Mouse (Mus musculus) limb, embryonic 11.5 days (tissue): Measurements from ENCODE around the gene Supt3. TPM values are rescaled to one million over a fixed set of nuclear protein-coding genes. Genes with fewer than 3 reads are reported as not detected.

Experiments used
- ATAC-seq: fragments of 200-750 bp; cut with Nextera tagmentation; 2 replicates; pipeline ENCODE4 v1.8.0; 2017; ENCODE audit warnings: low read depth; ENCODE audit not compliant: insufficient number of reproducible peaks, low FRiP score, low TSS enrichment
- DNase-seq: peaks from one replicate; pipeline ENCODE4 v3.0.0-alpha.2; 2015; ENCODE audit warnings: low spot score
- H3K27ac ChIP-seq: fragments of 300-500 bp; sonication (generic); replicated peaks from 2 replicates; pipeline ENCODE4 v1.5.1; 2014; ENCODE audit warnings: low read depth, mild to moderate bottlenecking, low read length
- H3K27me3 ChIP-seq: fragments of 300-500 bp; sonication (generic); 2 replicates; pipeline ENCODE4 v1.6.1; 2014; ENCODE audit warnings: mild to moderate bottlenecking, low read length, mixed read lengths; ENCODE audit not compliant: control insufficient read depth, insufficient read depth
- H3K36me3 ChIP-seq: fragments of 300-500 bp; sonication (generic); 2 replicates; pipeline ENCODE4 v1.6.1; 2014; ENCODE audit warnings: mild to moderate bottlenecking, low read length, moderate library complexity, mixed read lengths; ENCODE audit not compliant: control insufficient read depth, insufficient read depth
- H3K4me1 ChIP-seq: fragments of 300-500 bp; sonication (generic); 2 replicates; pipeline ENCODE4 v1.6.1; 2014; ENCODE audit warnings: low read length, mixed read lengths; ENCODE audit not compliant: control insufficient read depth, insufficient read depth
- H3K4me2 ChIP-seq: fragments of 300-500 bp; sonication (generic); 2 replicates; pipeline ENCODE4 v1.6.1; 2014; ENCODE audit warnings: low read depth, mild to moderate bottlenecking, moderate library complexity; ENCODE audit not compliant: severe bottlenecking
- H3K4me3 ChIP-seq: fragments of 300-500 bp; sonication (generic); 2 replicates; pipeline ENCODE4 v1.5.1; 2014; ENCODE audit warnings: low read depth, low read length
- H3K9ac ChIP-seq: fragments of 300-500 bp; sonication (generic); 2 replicates; pipeline ENCODE4 v1.6.1; 2014; ENCODE audit warnings: mild to moderate bottlenecking, low read length
- H3K9me3 ChIP-seq: fragments of 300-500 bp; sonication (generic); 2 replicates; pipeline ENCODE4 v1.6.1; 2016; ENCODE audit warnings: low read length; ENCODE audit not compliant: control insufficient read depth
- WGBS: fragments of 180-500 bp; shearing (Covaris S2); extraction: QIAGEN DNeasy Blood & Tissue Kit; methylation state at CpG from one replicate; pipeline ENCODE4 v1.1.7; 2014; 5-methylcytosine and 5-hydroxymethylcytosine counted together
- polyA plus RNA-seq: library from polyadenylated mRNA; unstranded; fragments of >200 nt; fragmentation: Nextera tagmentation; extraction: Ambion mirVana; gene quantifications from 2 replicates; pipeline ENCODE4 v1.2.1, GENCODE M21; 2014

The Supt3 gene
- polyA plus RNA-seq, 1 experiment from 2014 or later: 27.0 TPM

GRCm38 (mm10) chr17:44948321-44948720, 171.4 kb downstream of the Supt3 start:
- Histone ChIP-seq H3K9ac (no peak overlapping the region), H3K4me2 (no peak overlapping the region), H3K27ac (no peak overlapping the region), H3K9me3 (no peaks in the 10 kb centered on the region), H3K4me3 (no peak overlapping the region), H3K27me3 (no peaks in the 10 kb centered on the region), H3K36me3 (no peaks in the 10 kb centered on the region), H3K4me1 (no peaks in the 10 kb centered on the region)
- ATAC-seq: no peak
- no peak for DNase-seq
- 95% methylated on average over 3 of the region's 3 CpGs for WGBS

GRCm38 (mm10) chr17:44956671-44957070, 179.7 kb downstream of the Supt3 start:
- peaks cover 4% of the 10 kb centered on the region; the same call in 1 of the 2 replicates for H3K4me1 ChIP-seq
- H3K4me2 ChIP-seq: no peak overlapping the region
- DNase-seq (no peak), ATAC-seq (no peak)
- H3K9ac ChIP-seq: no peak overlapping the region
- H3K9me3 ChIP-seq: no peaks in the 10 kb centered on the region
- H3K4me3 ChIP-seq: no peak overlapping the region
- H3K27me3 ChIP-seq: no peaks in the 10 kb centered on the region
- no peak overlapping the region; the same call in 1 of the 2 replicates for H3K27ac ChIP-seq
- 68% methylated on average over 2 of the region's 2 CpGs for WGBS
- H3K36me3 ChIP-seq: no peaks in the 10 kb centered on the region

GRCm38 (mm10) chr17:44963051-44963798, 186.3 kb downstream of the Supt3 start:
- no peak for ATAC-seq
- no peak overlapping the region for H3K4me3 ChIP-seq
- no peaks in the 10 kb centered on the region for H3K4me1 ChIP-seq
- 87% methylated on average over 6 of the region's 6 CpGs for WGBS
- H3K36me3 ChIP-seq: no peaks in the 10 kb centered on the region
- no peak overlapping the region for H3K27ac ChIP-seq
- H3K4me2 ChIP-seq: no peak overlapping the region
- H3K9ac ChIP-seq: no peak overlapping the region
- DNase-seq: no peak
- H3K9me3 ChIP-seq: no peaks in the 10 kb centered on the region
- H3K27me3 ChIP-seq: no peaks in the 10 kb centered on the region

GRCm38 (mm10) chr17:44967186-44967585, 190.2 kb downstream of the Supt3 start:
- DNase-seq: no peak
- no peak overlapping the region for H3K4me2 ChIP-seq
- WGBS: 78% methylated on average over 1 of the region's 1 CpGs
- no peak overlapping the region for H3K4me3 ChIP-seq
- H3K4me1 ChIP-seq: no peaks in the 10 kb centered on the region
- no peaks in the 10 kb centered on the region for H3K36me3 ChIP-seq
- no peak overlapping the region for H3K9ac ChIP-seq
- H3K27me3 ChIP-seq: no peaks in the 10 kb centered on the region
- no peaks in the 10 kb centered on the region for H3K9me3 ChIP-seq
- no peak for ATAC-seq
- no peak overlapping the region for H3K27ac ChIP-seq

- Histone ChIP-seq H3K4me2 (no peak overlapping the region), H3K27ac (no peak overlapping the region), H3K4me1 (no peaks in the 10 kb centered on the region), H3K27me3 (no peaks in the 10 kb centered on the region), H3K9ac (no peak overlapping the region), H3K36me3 (no peaks in the 10 kb centered on the region), H3K4me3 (no peak overlapping the region), H3K9me3 (no peaks in the 10 kb centered on the region)
- ATAC-seq (no peak), DNase-seq (no peak)
- 94% methylated on average over 3 of the region's 3 CpGs for WGBS
Measured at GRCm38 (mm10) chr17:44970255-44970654, 193.3 kb downstream of the Supt3 start.

GRCm38 (mm10) chr17:44973489-44973888, 196.5 kb downstream of the Supt3 start:
- peak; percentile 31 for DNase-seq
- no peaks in the 10 kb centered on the region for H3K4me1 ChIP-seq
- no peak overlapping the region for H3K27ac ChIP-seq
- no peak overlapping the region for H3K4me2 ChIP-seq
- H3K9me3 ChIP-seq: no peaks in the 10 kb centered on the region
- no peak overlapping the region for H3K9ac ChIP-seq
- WGBS: 47% methylated on average over 4 of the region's 4 CpGs
- no peaks in the 10 kb centered on the region for H3K27me3 ChIP-seq
- ATAC-seq: no peak
- H3K36me3 ChIP-seq: no peaks in the 10 kb centered on the region
- no peak overlapping the region for H3K4me3 ChIP-seq

GRCm38 (mm10) chr17:44977690-44978089, 200.7 kb downstream of the Supt3 start:
- WGBS: 96% methylated on average over 2 of the region's 2 CpGs
- no peak overlapping the region for H3K4me3 ChIP-seq
- DNase-seq: no peak
- no peak overlapping the region for H3K27ac ChIP-seq
- no peak for ATAC-seq
- H3K9me3 ChIP-seq: no peaks in the 10 kb centered on the region
- H3K4me1 ChIP-seq: no peaks in the 10 kb centered on the region
- H3K4me2 ChIP-seq: no peak overlapping the region
- H3K27me3 ChIP-seq: no peaks in the 10 kb centered on the region
- H3K9ac ChIP-seq: no peak overlapping the region
- no peaks in the 10 kb centered on the region for H3K36me3 ChIP-seq

- Histone ChIP-seq H3K4me3 (no peak overlapping the region), H3K9ac (no peak overlapping the region), H3K4me1 (no peaks in the 10 kb centered on the region), H3K36me3 (no peaks in the 10 kb centered on the region), H3K27ac (no peak overlapping the region), H3K27me3 (no peaks in the 10 kb centered on the region), H3K9me3 (no peaks in the 10 kb centered on the region), H3K4me2 (no peak overlapping the region)
- DNase-seq: no peak
- ATAC-seq: no peak
- WGBS: 96% methylated on average over 2 of the region's 2 CpGs
Measured at GRCm38 (mm10) chr17:44987964-44988363, 211.0 kb downstream of the Supt3 start.

- peaks cover 3% of the 10 kb centered on the region; the same call in 1 of the 2 replicates for H3K4me1 ChIP-seq
- WGBS: 92% methylated on average over 4 of the region's 4 CpGs
- no peak overlapping the region for H3K4me3 ChIP-seq
- no peak for DNase-seq
- H3K27ac ChIP-seq: no peak overlapping the region
- H3K27me3 ChIP-seq: no peaks in the 10 kb centered on the region
- ATAC-seq: no peak
- no peak overlapping the region for H3K9ac ChIP-seq
- no peaks in the 10 kb centered on the region for H3K36me3 ChIP-seq
- H3K4me2 ChIP-seq: no peak overlapping the region
- no peaks in the 10 kb centered on the region for H3K9me3 ChIP-seq
Measured at GRCm38 (mm10) chr17:45003311-45003710, 226.4 kb downstream of the Supt3 start.
